In the genomic region with DNA sequence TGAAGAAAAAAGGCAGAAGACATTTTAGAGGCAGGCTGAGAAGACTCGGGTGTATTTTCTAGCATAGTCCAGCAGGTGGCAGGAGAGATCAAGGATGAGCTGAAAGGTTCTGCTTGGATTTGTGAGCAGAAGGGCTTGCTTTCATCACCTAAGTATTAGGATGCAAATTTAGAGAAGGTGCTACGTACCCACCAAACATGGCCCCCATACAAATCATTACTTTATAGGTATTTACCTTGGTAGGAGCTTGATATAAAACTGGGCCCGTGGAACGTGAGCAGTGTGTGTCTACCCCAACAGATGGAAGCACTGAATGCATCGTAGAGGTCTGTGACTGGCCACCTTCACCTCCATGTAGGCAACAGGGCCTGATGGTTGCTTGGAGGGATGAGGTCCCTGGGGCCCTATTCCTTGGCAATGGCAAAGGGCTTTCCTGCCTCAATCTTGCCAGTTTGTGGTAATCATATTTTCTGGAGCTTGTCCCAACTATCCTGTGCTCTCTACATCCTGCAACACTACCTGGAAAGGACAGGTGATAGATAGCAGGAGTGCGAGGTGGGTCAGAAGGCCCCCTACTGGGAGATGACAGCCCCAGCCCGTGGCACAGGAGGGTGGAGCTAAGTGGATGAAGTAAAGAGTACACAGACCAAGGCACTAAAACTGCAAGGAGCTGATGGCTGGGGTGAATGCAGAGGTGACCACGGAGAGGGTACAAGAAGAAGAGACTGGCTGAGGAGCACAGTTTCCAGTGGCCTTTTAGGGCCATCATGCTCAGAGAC, we compare ENCODE assay signal across 10 mouse cellular contexts. TPM values are rescaled to one million over a fixed set of nuclear protein-coding genes. Genes with fewer than 3 reads are reported as not detected.
DNase-seq lines count a peak whose midpoint lies in the region; ATAC-seq and TF ChIP-seq lines count a peak whose summit lies in the region.
"Had no signal": no experiment of that assay in that cellular context is flagged by ENCODE, and none has a peak within 500 bp of the region (broad histone marks: within the 10 kb centered on the region; RNA-seq: fewer than 3 reads in every experiment).

No protein-coding gene starts in this region.

- no peak overlapping the region for H3K4me3 ChIP-seq in G1E (ENCODE audit: low read depth, low read length)
- no peak overlapping the region for H3K4me3 ChIP-seq in left cerebral cortex, adult 2 months
- no peak overlapping the region for H3K4me3 ChIP-seq in midbrain, embryonic 16.5 days (ENCODE audit: low read depth, low read length)
- H3K4me3 ChIP-seq: embryonic facial prominence, embryonic 13.5 days; liver, embryonic 15.5 days had no signal

- WGBS in midbrain, embryonic 16.5 days, result 44% methylated on average over 8 of the region's 8 CpGs

- no peaks in the 10 kb centered on the region for H3K4me1 ChIP-seq in G1E (ENCODE audit: insufficient read depth, low read depth, low read length)
- peaks cover 2% of the 10 kb centered on the region; the same call in 1 of the 2 replicates for H3K4me1 ChIP-seq in midbrain, embryonic 16.5 days (ENCODE audit: control insufficient read depth, insufficient read depth, low read length)
- H3K4me1 ChIP-seq: embryonic facial prominence, embryonic 13.5 days had no signal

- H3K9ac ChIP-seq in midbrain, embryonic 16.5 days (ENCODE audit: low read depth, low read length), result no peak overlapping the region
- H3K9ac ChIP-seq: embryonic facial prominence, embryonic 13.5 days; liver, embryonic 15.5 days had no signal

- H3K27me3 ChIP-seq in G1E (ENCODE audit: insufficient read depth, low read length), result no peaks in the 10 kb centered on the region
- H3K27me3 ChIP-seq in midbrain, embryonic 16.5 days (ENCODE audit: control insufficient read depth, insufficient read depth, low read depth, low read length), result no peaks in the 10 kb centered on the region
- H3K27me3 ChIP-seq: liver, embryonic 15.5 days had no signal

- ATAC-seq in G1E (ENCODE audit: extremely low read depth, insufficient number of reproducible peaks, low FRiP score, poor library complexity, severe bottlenecking), result no peak
- peak; percentile 80 for ATAC-seq in midbrain, embryonic 16.5 days

- intact Hi-C loops in left cerebral cortex, adult 2 months (cut with DNase I), result loop anchor here (1.0 to 5.0 kb wide), 3 partner anchors 60 to 1602 kb away; no protein-coding TSS in a partner anchor

- H3K36me3 ChIP-seq in G1E (replicated peaks), result no peaks in the 10 kb centered on the region
- no peaks in the 10 kb centered on the region for H3K36me3 ChIP-seq in midbrain, embryonic 16.5 days (ENCODE audit: control insufficient read depth, insufficient read depth, low read length)
- H3K36me3 ChIP-seq: embryonic facial prominence, embryonic 13.5 days; liver, embryonic 15.5 days had no signal

- no peak overlapping the region for H3K4me2 ChIP-seq in midbrain, embryonic 16.5 days (ENCODE audit: low read length)
- H3K4me2 ChIP-seq: embryonic facial prominence, embryonic 13.5 days; liver, embryonic 15.5 days had no signal

- peak; percentile 43 for TF ChIP-seq CTCF in G1E (IDR thresholded peaks at IDR 0.05; ENCODE audit: low read depth, low read length)
- peak; percentile 82 for TF ChIP-seq CTCF in left cerebral cortex, adult 2 months (IDR thresholded peaks at IDR 0.05)

- no peak overlapping the region for H3K27ac ChIP-seq in left cerebral cortex, adult 2 months
- H3K27ac ChIP-seq in midbrain, embryonic 16.5 days (ENCODE audit: low read length), result no peak overlapping the region
- H3K27ac ChIP-seq: embryonic facial prominence, embryonic 13.5 days; liver, embryonic 15.5 days had no signal

- no peaks in the 10 kb centered on the region for H3K9me3 ChIP-seq in G1E (replicated peaks)
- no peaks in the 10 kb centered on the region for H3K9me3 ChIP-seq in midbrain, embryonic 16.5 days (replicated peaks; ENCODE audit: control insufficient read depth, low read length, poor library complexity, severe bottlenecking)
- H3K9me3 ChIP-seq: embryonic facial prominence, embryonic 13.5 days; liver, embryonic 15.5 days had no signal

- DNase-seq in kidney, adult 8-10 months, result peak; percentile 17 to 38
- no peak for DNase-seq in kidney, adult 11 months
- DNase-seq in G1E (ENCODE audit: low spot score), result no peak
- peak; percentile 39 for DNase-seq in cerebellum, adult 9-11 months
- peak; percentile 26 to 58 for DNase-seq in frontal cortex, postnatal 14 days (ENCODE audit: low spot score in 2 of 2)
- peak; percentile 44 to 58 for DNase-seq in left cerebral cortex, adult 2 months (ENCODE audit: extremely low spot score in 1 of 2, low spot score in 2 of 2)
- peak; percentile 34 for DNase-seq in thymus, postnatal 25 days

RNA-seq across cellular contexts. Expression of gene Dppa3, which starts 34.6 kb away (rescaled TPM):
- total RNA-seq in G1E (2014; fragmentation: Nextera tagmentation) (not detected in 2 replicates), G1E (2017) (not detected in 2 replicates)
- not detected in 2 replicates for polyA plus RNA-seq in G1E (2012)
- total RNA-seq in left cerebral cortex, adult 2 months (2021), result not detected
- not detected in 2 replicates for polyA plus RNA-seq in midbrain, embryonic 16.5 days (2015; fragmentation: Nextera tagmentation; extraction: Ambion mirVana)
- polyA plus RNA-seq: embryonic facial prominence, embryonic 13.5 days; liver, embryonic 15.5 days had no signal

RNA-seq across cellular contexts. Expression of gene Nanog, which starts 46.5 kb away (rescaled TPM):
- total RNA-seq in G1E (2014; fragmentation: Nextera tagmentation) (not detected in 2 replicates), G1E (2017) (0.12 and 0.27 TPM in 2 replicates)
- not detected in 2 replicates for polyA plus RNA-seq in G1E (2012)
- total RNA-seq in left cerebral cortex, adult 2 months (2021), result not detected
- polyA plus RNA-seq in midbrain, embryonic 16.5 days (2015; fragmentation: Nextera tagmentation; extraction: Ambion mirVana), result not detected in 2 replicates
- polyA plus RNA-seq: liver, embryonic 15.5 days had no signal

RNA-seq across cellular contexts. Expression of gene Gdf3, which starts 50.9 kb away (rescaled TPM):
- total RNA-seq in G1E (2014; fragmentation: Nextera tagmentation) (not detected in 2 replicates), G1E (2017) (0.05 and 0.06 TPM in 2 replicates)
- 0.04 and 0.09 TPM in 2 replicates for polyA plus RNA-seq in G1E (2012)
- total RNA-seq in left cerebral cortex, adult 2 months (2021), result not detected
- 0.09 TPM in 1 of 2 replicates, not detected in the other for polyA plus RNA-seq in midbrain, embryonic 16.5 days (2015; fragmentation: Nextera tagmentation; extraction: Ambion mirVana)
- polyA plus RNA-seq: embryonic facial prominence, embryonic 13.5 days had no signal

RNA-seq across cellular contexts. Expression of gene Apobec1, which starts 58.5 kb away (rescaled TPM):
- total RNA-seq in G1E (2014; fragmentation: Nextera tagmentation) (26.6 and 26.8 TPM in 2 replicates), G1E (2017) (7.0 and 7.2 TPM in 2 replicates)
- 0.43 and 0.51 TPM in 2 replicates for polyA plus RNA-seq in G1E (2012)
- total RNA-seq in left cerebral cortex, adult 2 months (2021), result 1 to 10 TPM; 1.3 to 1.9 TPM
- 0.66 and 1.7 TPM in 2 replicates for polyA plus RNA-seq in midbrain, embryonic 16.5 days (2015; fragmentation: Nextera tagmentation; extraction: Ambion mirVana)

Comparison
In these comparisons a context has a peak if more than half of its experiments do, and no peak if none do; other contexts are left out.
1. DNase-seq: peak in kidney, adult 8-10 months (2 of 2), cerebellum, adult 9-11 months (single experiment), frontal cortex, postnatal 14 days (2 of 2), left cerebral cortex, adult 2 months (2 of 2) and thymus, postnatal 25 days (single experiment); none in kidney, adult 11 months (single experiment) and G1E (single experiment).